Mouse (Mus musculus): ENCODE results near the gene Rad23a. TPM values are rescaled to one million over a fixed set of nuclear protein-coding genes. Genes with fewer than 3 reads are reported as not detected.

Rad23a gene
- polyA plus RNA-seq, 1 experiment = 68.0 TPM

DNA sequence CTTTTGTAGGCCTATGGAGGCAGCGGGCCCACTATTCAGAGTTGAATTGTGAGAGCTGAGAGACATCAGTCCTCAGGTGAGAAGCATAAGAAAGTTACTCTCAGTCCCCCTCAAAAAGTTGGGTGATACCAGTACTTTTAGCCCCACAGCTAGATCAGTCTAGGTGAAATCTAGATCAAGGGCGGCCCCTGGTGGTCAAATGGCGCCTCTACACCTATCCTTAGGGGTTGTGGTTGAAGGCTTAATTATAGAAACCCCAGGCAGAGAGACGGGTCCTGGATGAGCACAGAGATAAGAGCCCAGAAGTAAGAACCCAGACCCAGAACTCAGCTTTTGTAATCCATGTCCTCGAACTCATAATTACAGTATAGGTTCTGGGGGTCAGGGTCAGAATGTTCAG lies 27.4 kb downstream of the Rad23a start:
- H3K9ac ChIP-seq (ENCODE audit: low read depth, poor library complexity, severe bottlenecking) = no peak overlapping the region
- 0 out of 2 replicates have a peak, but pooled peaks cover 2% of the 10 kb centered on the region for H3K27me3 ChIP-seq (ENCODE audit: control insufficient read depth, insufficient read depth, low read length, poor library complexity, severe bottlenecking)
- TF ChIP-seq POLR2A (IDR thresholded peaks at IDR 0.05; ENCODE audit: insufficient read depth, low read length) = no peak
- TF ChIP-seq EP300 (IDR thresholded peaks at IDR 0.05; ENCODE audit: insufficient read depth, low read depth, low read length) = no peak
- TF ChIP-seq CTCF (IDR thresholded peaks at IDR 0.05; ENCODE audit: low read depth, low read length) = peak; percentile 58
- no peak overlapping the region for H3K27ac ChIP-seq (ENCODE audit: insufficient read depth, low read length)
- no peaks in the 10 kb centered on the region for H3K4me1 ChIP-seq (ENCODE audit: control insufficient read depth, insufficient read depth, low read length)
- peaks cover 2% of the 10 kb centered on the region; the same call in 1 of the 2 replicates for H3K9me3 ChIP-seq (replicated peaks; ENCODE audit: control insufficient read depth, insufficient read depth, low read length, poor library complexity, severe bottlenecking)
- no peak overlapping the region for H3K4me3 ChIP-seq (ENCODE audit: low read depth, low read length)
- H3K36me3 ChIP-seq (ENCODE audit: control insufficient read depth, insufficient read depth, low read length, poor library complexity, severe bottlenecking) = no peaks in the 10 kb centered on the region

DNA sequence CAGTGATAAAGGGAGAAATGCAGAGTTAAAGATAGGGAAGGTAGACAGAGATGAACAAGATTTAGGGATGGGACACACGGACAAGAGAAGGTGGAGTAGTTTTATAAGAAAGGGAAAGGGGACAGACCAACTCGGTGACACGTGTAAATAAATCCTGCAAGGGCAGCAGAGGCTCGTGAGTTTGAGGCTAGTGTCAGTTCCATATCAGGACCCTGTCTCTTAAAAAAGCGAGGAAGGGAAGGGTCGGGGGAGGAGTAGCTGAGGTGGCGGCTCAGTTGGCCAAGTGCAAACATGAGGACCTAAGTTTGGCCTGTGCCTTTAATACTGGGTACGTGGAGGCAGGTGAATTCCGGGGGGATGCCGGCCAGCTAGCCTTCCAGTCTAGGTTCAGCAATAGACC lies 29.2 kb downstream of the Rad23a start:
- Histone ChIP-seq H3K4me3 (ENCODE audit: low read depth, low read length) (no peak overlapping the region), H3K27ac (ENCODE audit: insufficient read depth, low read length) (no peak overlapping the region), H3K27me3 (ENCODE audit: control insufficient read depth, insufficient read depth, low read length, poor library complexity, severe bottlenecking) (peaks cover 2% of the 10 kb centered on the region; the same call in 1 of the 2 replicates), H3K9ac (ENCODE audit: low read depth, poor library complexity, severe bottlenecking) (no peak overlapping the region), H3K4me1 (ENCODE audit: control insufficient read depth, insufficient read depth, low read length) (no peaks in the 10 kb centered on the region), H3K9me3 (replicated peaks; ENCODE audit: control insufficient read depth, insufficient read depth, low read length, poor library complexity, severe bottlenecking) (peaks cover 3% of the 10 kb centered on the region; the same call in 1 of the 2 replicates), H3K36me3 (ENCODE audit: control insufficient read depth, insufficient read depth, low read length, poor library complexity, severe bottlenecking) (no peaks in the 10 kb centered on the region)
- TF ChIP-seq EP300 (IDR thresholded peaks at IDR 0.05; ENCODE audit: insufficient read depth, low read depth, low read length) (no peak), CTCF (IDR thresholded peaks at IDR 0.05; ENCODE audit: low read depth, low read length) (no peak), POLR2A (IDR thresholded peaks at IDR 0.05; ENCODE audit: insufficient read depth, low read length) (no peak)

DNA sequence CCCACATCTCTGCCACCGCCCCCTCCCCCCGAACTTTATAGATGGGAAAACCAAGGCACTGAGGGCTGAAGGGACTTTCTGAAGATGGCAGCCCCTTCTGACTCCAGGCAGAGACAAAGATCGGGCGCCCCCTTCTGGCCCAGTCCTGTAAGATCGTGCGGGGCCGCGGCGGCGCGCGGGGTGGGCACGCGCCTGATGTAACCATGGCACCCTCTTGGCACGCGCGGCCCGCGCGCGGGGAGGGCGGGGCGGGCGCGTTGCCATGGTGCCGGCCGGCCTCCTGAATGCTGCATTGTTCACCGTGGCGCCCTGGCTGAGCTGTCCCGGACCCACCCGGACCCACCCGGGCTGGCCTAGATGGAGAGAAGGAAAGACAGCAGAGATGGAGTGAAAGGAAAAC lies 29.6 kb downstream of the Rad23a start:
- Histone ChIP-seq H3K27ac (ENCODE audit: insufficient read depth, low read length) (no peak overlapping the region), H3K27me3 (ENCODE audit: control insufficient read depth, insufficient read depth, low read length, poor library complexity, severe bottlenecking) (peaks cover 2% of the 10 kb centered on the region; the same call in 1 of the 2 replicates), H3K9ac (ENCODE audit: low read depth, poor library complexity, severe bottlenecking) (no peak overlapping the region), H3K4me1 (ENCODE audit: control insufficient read depth, insufficient read depth, low read length) (no peaks in the 10 kb centered on the region), H3K36me3 (ENCODE audit: control insufficient read depth, insufficient read depth, low read length, poor library complexity, severe bottlenecking) (no peaks in the 10 kb centered on the region), H3K9me3 (replicated peaks; ENCODE audit: control insufficient read depth, insufficient read depth, low read length, poor library complexity, severe bottlenecking) (peaks cover 6% of the 10 kb centered on the region; the same call in 1 of the 2 replicates), H3K4me3 (ENCODE audit: low read depth, low read length) (no peak overlapping the region)
- TF ChIP-seq EP300 (IDR thresholded peaks at IDR 0.05; ENCODE audit: insufficient read depth, low read depth, low read length) = no peak
- TF ChIP-seq POLR2A (IDR thresholded peaks at IDR 0.05; ENCODE audit: insufficient read depth, low read length) = no peak
- TF ChIP-seq CTCF (IDR thresholded peaks at IDR 0.05; ENCODE audit: low read depth, low read length) = peak; percentile 64

DNA sequence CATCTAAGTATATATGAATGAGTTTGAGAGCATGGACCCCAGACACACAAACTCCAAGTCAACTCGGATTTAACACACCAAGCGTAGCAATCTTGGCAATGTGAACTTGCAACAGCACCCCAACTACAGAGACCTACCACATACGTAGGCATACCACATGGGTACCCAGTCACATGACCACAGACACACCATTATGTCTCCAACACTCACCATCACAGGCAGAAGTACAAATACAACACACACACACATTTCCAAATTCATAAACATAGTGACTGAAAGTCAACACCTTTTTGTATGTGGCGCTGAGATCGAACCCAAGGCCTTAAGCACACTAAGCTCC lies 30.6 kb downstream of the Rad23a start:
- Histone ChIP-seq H3K27me3 (ENCODE audit: control insufficient read depth, insufficient read depth, low read length, poor library complexity, severe bottlenecking) (peaks cover 2% of the 10 kb centered on the region; the same call in 1 of the 2 replicates), H3K9me3 (replicated peaks; ENCODE audit: control insufficient read depth, insufficient read depth, low read length, poor library complexity, severe bottlenecking) (peaks cover 6% of the 10 kb centered on the region; the same call in 1 of the 2 replicates), H3K36me3 (ENCODE audit: control insufficient read depth, insufficient read depth, low read length, poor library complexity, severe bottlenecking) (no peaks in the 10 kb centered on the region), H3K4me1 (ENCODE audit: control insufficient read depth, insufficient read depth, low read length) (no peaks in the 10 kb centered on the region), H3K27ac (ENCODE audit: insufficient read depth, low read length) (no peak overlapping the region), H3K4me3 (ENCODE audit: low read depth, low read length) (no peak overlapping the region), H3K9ac (ENCODE audit: low read depth, poor library complexity, severe bottlenecking) (no peak overlapping the region)
- no peak for TF ChIP-seq POLR2A (IDR thresholded peaks at IDR 0.05; ENCODE audit: insufficient read depth, low read length)
- TF ChIP-seq CTCF (IDR thresholded peaks at IDR 0.05; ENCODE audit: low read depth, low read length) = no peak
- no peak for TF ChIP-seq EP300 (IDR thresholded peaks at IDR 0.05; ENCODE audit: insufficient read depth, low read depth, low read length)

DNA sequence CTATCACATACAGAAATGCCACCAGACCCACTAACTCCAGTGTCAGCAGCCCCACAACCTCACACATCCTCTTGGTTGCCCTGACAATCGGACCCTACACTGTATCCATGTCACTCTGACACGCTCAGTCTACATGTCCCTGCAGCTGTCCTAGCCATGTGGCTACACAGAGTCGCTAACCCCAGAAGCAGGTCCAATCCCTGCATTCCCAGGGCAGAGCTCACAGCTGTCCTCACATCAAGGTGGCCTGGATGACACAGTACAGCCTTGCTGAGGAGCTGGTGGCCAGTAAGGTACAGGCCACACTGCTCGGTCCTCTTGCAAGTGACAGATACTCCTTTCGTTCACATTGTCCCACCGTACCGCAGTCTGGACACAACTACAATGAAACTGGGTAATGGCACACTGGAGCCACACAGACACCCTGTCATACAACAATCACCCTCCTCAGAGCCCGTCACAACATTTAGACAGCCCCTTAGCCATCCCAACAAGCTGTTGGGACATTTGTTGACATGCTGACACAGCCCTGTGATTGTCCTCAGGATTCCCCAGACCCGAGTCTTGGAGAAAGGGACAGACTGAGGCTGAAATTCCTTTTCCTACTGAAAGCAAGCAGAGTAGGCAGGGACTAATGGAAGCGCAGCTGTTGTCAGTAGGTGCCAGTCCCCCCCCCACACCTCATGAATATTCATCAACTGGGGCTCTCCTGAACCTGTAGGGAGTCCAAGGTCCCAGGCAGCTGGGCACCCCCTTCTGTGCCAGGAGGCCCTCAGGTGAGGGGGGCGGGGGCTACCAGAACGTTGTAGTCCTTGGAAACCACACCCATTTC lies 31.1 kb downstream of the Rad23a start:
- TF ChIP-seq CTCF (IDR thresholded peaks at IDR 0.05; ENCODE audit: low read depth, low read length) (no peak), POLR2A (IDR thresholded peaks at IDR 0.05; ENCODE audit: insufficient read depth, low read length) (no peak), EP300 (IDR thresholded peaks at IDR 0.05; ENCODE audit: insufficient read depth, low read depth, low read length) (no peak)
- Histone ChIP-seq H3K4me1 (ENCODE audit: control insufficient read depth, insufficient read depth, low read length) (no peaks in the 10 kb centered on the region), H3K9ac (ENCODE audit: low read depth, poor library complexity, severe bottlenecking) (no peak overlapping the region), H3K4me3 (ENCODE audit: low read depth, low read length) (no peak overlapping the region), H3K36me3 (ENCODE audit: control insufficient read depth, insufficient read depth, low read length, poor library complexity, severe bottlenecking) (no peaks in the 10 kb centered on the region), H3K27ac (ENCODE audit: insufficient read depth, low read length) (no peak overlapping the region), H3K27me3 (ENCODE audit: control insufficient read depth, insufficient read depth, low read length, poor library complexity, severe bottlenecking) (peaks cover 2% of the 10 kb centered on the region; the same call in 1 of the 2 replicates), H3K9me3 (replicated peaks; ENCODE audit: control insufficient read depth, insufficient read depth, low read length, poor library complexity, severe bottlenecking) (peaks cover 6% of the 10 kb centered on the region; the same call in 1 of the 2 replicates)

DNA sequence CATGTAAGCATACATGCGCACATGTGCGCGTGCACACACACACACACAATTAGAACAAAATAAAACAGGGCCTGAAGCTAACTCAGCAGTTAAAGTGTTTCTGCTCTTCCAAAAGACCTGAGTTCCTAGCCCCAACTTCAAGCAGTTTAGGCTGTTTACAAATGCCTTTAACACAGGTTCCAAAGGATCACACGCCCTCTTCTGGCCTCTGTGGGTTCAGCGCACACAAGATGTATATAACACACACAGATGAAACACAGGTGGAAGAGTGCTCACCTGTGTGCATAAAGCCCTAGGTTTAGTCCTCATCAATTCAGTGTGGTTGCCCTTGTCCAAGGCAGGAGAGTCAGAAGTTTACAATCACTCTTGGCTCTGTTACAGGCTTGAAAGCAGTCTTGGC lies 34.4 kb downstream of the Rad23a start:
- no peak for TF ChIP-seq POLR2A (IDR thresholded peaks at IDR 0.05; ENCODE audit: insufficient read depth, low read length)
- TF ChIP-seq EP300 (IDR thresholded peaks at IDR 0.05; ENCODE audit: insufficient read depth, low read depth, low read length) = no peak
- TF ChIP-seq CTCF (IDR thresholded peaks at IDR 0.05; ENCODE audit: low read depth, low read length) = no peak
- H3K27me3 ChIP-seq (ENCODE audit: control insufficient read depth, insufficient read depth, low read length, poor library complexity, severe bottlenecking) = peaks cover 1% of the 10 kb centered on the region; the same call in 1 of the 2 replicates

More for the DNA sequence above, 34.4 kb downstream of the Rad23a start:
- Histone ChIP-seq H3K36me3 (ENCODE audit: control insufficient read depth, insufficient read depth, low read length, poor library complexity, severe bottlenecking) (no peaks in the 10 kb centered on the region), H3K4me3 (ENCODE audit: low read depth, low read length) (no peak overlapping the region), H3K9me3 (replicated peaks; ENCODE audit: control insufficient read depth, insufficient read depth, low read length, poor library complexity, severe bottlenecking) (peaks cover 6% of the 10 kb centered on the region; the same call in 1 of the 2 replicates), H3K27ac (ENCODE audit: insufficient read depth, low read length) (no peak overlapping the region), H3K4me1 (ENCODE audit: control insufficient read depth, insufficient read depth, low read length) (no peaks in the 10 kb centered on the region), H3K9ac (ENCODE audit: low read depth, poor library complexity, severe bottlenecking) (no peak overlapping the region)

All from ES-Bruce4 (cell line).